Mouse (Mus musculus) lung, embryonic 16.5 days (tissue): ENCODE measurements around the gene Tnfrsf4. TPM values are rescaled to one million over a fixed set of nuclear protein-coding genes. Genes with fewer than 3 reads are reported as not detected.
A peak's percentile ranks its signal among the peaks of the same experiment; 100 is the strongest.

Experiments used
- ATAC-seq: fragments of 200-750 bp; cut with Nextera tagmentation; 2 replicates; pipeline ENCODE4 v1.8.0; 2017; ENCODE audit warnings: low read depth, mild to moderate bottlenecking, moderate library complexity
- H3K27ac ChIP-seq: fragments of 300-500 bp; sonication (generic); 2 replicates; pipeline ENCODE4 v1.5.1; 2014; ENCODE audit warnings: mild to moderate bottlenecking, control low read depth, low read length
- H3K27me3 ChIP-seq: fragments of 300-500 bp; sonication (generic); 2 replicates; pipeline ENCODE4 v1.6.1; 2014; ENCODE audit warnings: low read depth, low read length, mixed read lengths; ENCODE audit not compliant: control insufficient read depth, insufficient read depth
- H3K36me3 ChIP-seq: fragments of 300-500 bp; sonication (generic); 2 replicates; pipeline ENCODE4 v1.6.1; 2014; ENCODE audit warnings: low read length; ENCODE audit not compliant: control insufficient read depth, insufficient read depth
- H3K4me1 ChIP-seq: fragments of 300-500 bp; sonication (generic); replicated peaks from 2 replicates; pipeline ENCODE4 v1.6.1; 2014; ENCODE audit warnings: low read length, mixed read lengths; ENCODE audit not compliant: control insufficient read depth, insufficient read depth
- H3K4me2 ChIP-seq: fragments of 300-500 bp; sonication (generic); 2 replicates; pipeline ENCODE4 v1.6.1; 2014; ENCODE audit warnings: low read depth, low read length, control low read depth
- H3K4me3 ChIP-seq: fragments of 300-500 bp; sonication (generic); 2 replicates; pipeline ENCODE4 v1.5.1; 2014; ENCODE audit warnings: mild to moderate bottlenecking, low read length, control low read depth
- H3K9ac ChIP-seq: fragments of 300-500 bp; sonication (generic); 2 replicates; pipeline ENCODE4 v1.6.1; 2014; ENCODE audit warnings: low read length, control low read depth
- H3K9me3 ChIP-seq: fragments of 300-500 bp; sonication (generic); 2 replicates; pipeline ENCODE4 v1.6.1; 2016; ENCODE audit warnings: low read length; ENCODE audit not compliant: control insufficient read depth
- WGBS: fragments of 180-500 bp; shearing (Covaris S2); extraction: QIAGEN DNeasy Blood & Tissue Kit; methylation state at CpG from one replicate; pipeline ENCODE4 v1.1.7; 2014; 5-methylcytosine and 5-hydroxymethylcytosine counted together
- polyA plus RNA-seq: library from polyadenylated mRNA; unstranded; fragments of >200 nt; fragmentation: Nextera tagmentation; extraction: Ambion mirVana; gene quantifications from 2 replicates; pipeline ENCODE4 v1.2.1, GENCODE M21; 2015

Tnfrsf4 gene
- polyA plus RNA-seq, 1 experiment from 2014 or later, result 1.1 TPM

DNA sequence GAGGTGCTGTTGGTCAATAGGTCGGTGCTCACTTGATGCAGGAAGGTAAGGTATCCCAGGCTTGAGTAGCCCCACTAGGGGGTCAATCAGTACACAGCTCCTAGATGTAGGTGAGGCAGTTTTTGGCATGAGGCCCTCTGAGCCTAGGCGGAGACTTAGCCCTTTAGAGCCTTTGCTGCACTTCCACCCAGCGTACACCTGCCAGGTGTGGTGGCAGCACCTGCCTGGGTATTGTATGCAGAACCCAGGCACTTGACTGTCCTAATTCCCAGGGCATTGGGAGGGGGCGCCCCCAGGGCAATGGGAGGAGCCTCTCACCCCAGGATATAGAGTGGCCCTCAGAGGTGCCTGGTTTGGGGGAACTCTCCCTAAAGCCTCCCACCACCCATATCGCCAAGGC, 41.5 kb downstream of the Tnfrsf4 start:
- Histone ChIP-seq H3K27me3 (no peaks in the 10 kb centered on the region), H3K9me3 (no peaks in the 10 kb centered on the region), H3K9ac (no peak overlapping the region), H3K4me3 (no peak overlapping the region), H3K36me3 (no peaks in the 10 kb centered on the region; the same call in 1 of the 2 replicates), H3K4me2 (no peak overlapping the region), H3K27ac (no peak overlapping the region), H3K4me1 (peaks cover 12% of the 10 kb centered on the region; the same call in 1 of the 2 replicates)
- WGBS, result 76% methylated on average over 5 of the region's 5 CpGs
- no peak for ATAC-seq

DNA sequence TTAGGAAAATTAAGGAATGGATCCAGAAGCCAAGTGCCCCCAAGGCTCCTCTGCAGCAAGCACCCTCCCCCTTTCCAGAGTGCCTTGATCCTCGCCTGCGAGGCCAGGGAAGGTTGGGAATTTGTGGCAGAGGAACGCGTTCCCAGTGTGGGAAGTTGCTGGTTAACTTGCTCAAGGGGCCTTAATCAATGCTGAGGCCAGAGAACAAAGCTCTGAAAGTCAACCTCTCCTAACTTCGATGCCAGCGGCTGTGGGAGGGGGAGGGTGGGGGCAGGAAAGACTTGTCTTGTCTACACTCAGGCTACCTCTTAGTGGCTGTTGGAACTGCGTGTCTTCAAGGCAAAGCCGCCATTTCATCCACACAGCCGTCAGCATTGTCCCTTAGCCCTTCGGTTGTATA, 44.1 kb downstream of the Tnfrsf4 start:
- H3K36me3 ChIP-seq, result no peaks in the 10 kb centered on the region; the same call in 1 of the 2 replicates
- peak overlapping the region; percentile 52 for H3K4me3 ChIP-seq
- H3K4me1 ChIP-seq, result peaks cover 12% of the 10 kb centered on the region; the same call in 1 of the 2 replicates
- 47% methylated on average over 9 of the region's 10 CpGs for WGBS
- peak overlapping the region; percentile 68 for H3K9ac ChIP-seq
- H3K9me3 ChIP-seq, result no peaks in the 10 kb centered on the region
- ATAC-seq, result no peak
- peak overlapping the region; percentile 58 for H3K4me2 ChIP-seq
- H3K27ac ChIP-seq, result peak overlapping the region; percentile 59
- no peaks in the 10 kb centered on the region for H3K27me3 ChIP-seq

DNA sequence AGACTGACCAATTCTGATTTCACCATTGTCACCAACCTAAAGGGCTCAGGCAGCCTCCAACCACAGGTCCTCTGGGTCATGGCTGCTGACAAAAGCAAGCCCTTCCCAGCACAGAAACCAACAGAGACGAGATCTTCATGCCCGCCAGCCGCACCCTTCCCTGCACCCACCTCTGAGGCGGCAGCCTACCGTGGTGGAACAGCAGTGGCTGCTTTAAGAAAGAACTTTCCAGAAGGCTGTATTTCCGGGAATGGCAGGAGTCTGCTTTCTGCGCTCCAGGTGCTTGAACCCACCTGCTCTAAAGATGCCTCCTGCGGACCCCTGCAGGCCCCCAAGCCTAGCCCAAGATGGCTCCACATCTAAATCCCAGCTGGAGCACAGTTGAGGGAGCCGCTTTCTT, 45.2 kb downstream of the Tnfrsf4 start:
- Histone ChIP-seq H3K4me1 (peaks cover 12% of the 10 kb centered on the region), H3K4me2 (peak overlapping the region; percentile 58)

DNA sequence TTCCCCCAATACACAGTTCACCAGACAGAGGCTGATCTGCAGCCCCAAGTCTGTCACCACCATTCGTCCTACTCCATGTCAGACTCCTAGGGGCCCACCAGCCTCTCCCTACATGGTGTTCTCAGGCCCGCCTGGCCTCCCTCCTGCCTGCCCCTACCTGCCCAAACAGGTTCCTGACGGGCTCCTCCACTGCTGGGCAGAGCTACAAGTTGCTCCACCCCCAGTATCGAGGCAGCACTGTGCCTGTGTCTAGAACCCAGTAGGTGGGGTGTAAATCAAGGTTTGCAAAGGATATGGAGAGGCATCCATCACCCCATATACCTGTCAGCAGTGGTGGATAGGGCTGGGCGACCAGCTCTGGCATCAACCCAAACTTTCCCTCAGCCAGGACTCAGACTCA, 45.6 kb downstream of the Tnfrsf4 start, which contains the start of gene Ttll10:
Ttll10 (minus strand) TSS at position 154 of the 400 bp plus-strand sequence.
- no peaks in the 10 kb centered on the region for H3K9me3 ChIP-seq
- H3K36me3 ChIP-seq, result no peaks in the 10 kb centered on the region
- no peaks in the 10 kb centered on the region for H3K27me3 ChIP-seq
- H3K27ac ChIP-seq, result peak within 1 kb of the TSS; percentile 97
- peak within 1 kb of the TSS; percentile 58 for H3K4me2 ChIP-seq
- ATAC-seq, result peak; percentile 89
- WGBS, result 27% methylated on average over 5 of the region's 5 CpGs
- H3K4me1 ChIP-seq, result peaks cover 16% of the 10 kb centered on the region
- peak within 1 kb of the TSS; percentile 69 for H3K9ac ChIP-seq
- H3K4me3 ChIP-seq, result peak within 1 kb of the TSS; percentile 52

More for the DNA sequence above, 45.2 kb downstream of the Tnfrsf4 start:
- Histone ChIP-seq H3K27ac (peak overlapping the region; percentile 97), H3K27me3 (no peaks in the 10 kb centered on the region), H3K36me3 (no peaks in the 10 kb centered on the region), H3K9me3 (no peaks in the 10 kb centered on the region), H3K9ac (peak overlapping the region; percentile 69), H3K4me3 (peak overlapping the region; percentile 52)
- 51% methylated on average over 9 of the region's 9 CpGs for WGBS
- ATAC-seq, result no peak

DNA sequence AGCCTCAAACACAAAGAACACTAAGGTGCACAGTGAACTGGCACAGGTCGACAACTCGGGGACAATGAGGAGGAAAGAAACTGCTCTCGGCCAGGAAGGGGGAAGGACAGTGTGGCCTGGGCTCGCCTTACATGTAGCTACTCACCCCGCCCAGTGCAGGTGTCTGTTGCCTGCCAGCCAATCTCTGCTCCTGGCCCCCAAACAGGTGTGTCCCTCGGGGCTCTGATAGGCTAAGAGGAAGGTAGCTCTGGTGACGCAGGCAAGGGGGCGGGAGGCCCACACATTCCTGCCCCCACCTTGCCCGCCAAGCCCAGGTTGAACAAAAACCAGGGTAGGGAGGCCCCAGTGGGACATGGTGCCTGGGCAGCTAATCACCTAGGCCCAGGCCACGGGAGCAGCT, 46.1 kb downstream of the Tnfrsf4 start:
- Histone ChIP-seq H3K4me1 (peaks cover 17% of the 10 kb centered on the region), H3K9me3 (no peaks in the 10 kb centered on the region), H3K4me2 (peak overlapping the region; percentile 58), H3K4me3 (peak overlapping the region; percentile 52), H3K27ac (peak overlapping the region; percentile 97), H3K36me3 (no peaks in the 10 kb centered on the region), H3K9ac (peak overlapping the region; percentile 69), H3K27me3 (no peaks in the 10 kb centered on the region)
- WGBS, result 18% methylated on average over 10 of the region's 10 CpGs
- peak; percentile 97 for ATAC-seq

DNA sequence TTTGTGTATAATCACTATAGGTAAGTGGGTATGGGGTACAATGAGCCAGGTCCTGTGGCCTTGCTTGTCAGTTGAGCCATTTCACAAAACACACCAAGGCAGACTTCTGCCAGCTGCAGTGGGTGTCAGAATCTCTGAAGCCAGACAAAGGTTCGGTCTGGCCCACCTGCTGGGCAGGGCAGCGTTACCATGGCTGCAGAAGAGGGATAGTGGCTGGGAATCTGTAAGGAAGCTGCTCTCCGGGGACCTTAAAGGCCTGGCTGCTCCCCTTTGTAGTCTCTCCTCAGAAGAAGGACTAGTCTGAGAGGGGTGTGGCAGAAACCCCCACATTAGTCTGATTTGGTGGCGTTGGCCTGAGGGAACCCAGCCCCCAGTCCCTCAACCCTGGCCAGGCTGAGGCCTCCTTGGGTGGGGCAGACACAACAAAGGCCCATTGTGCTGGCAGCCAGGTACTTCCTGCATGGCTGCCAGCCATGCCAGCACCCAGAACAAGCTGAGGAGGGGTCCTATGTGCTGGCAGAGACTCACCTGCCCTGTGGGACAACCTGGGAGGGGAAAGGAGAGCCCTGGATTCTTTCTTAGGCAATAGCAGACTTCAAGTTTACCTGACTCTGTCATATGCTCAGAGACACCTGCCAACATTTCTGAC, 50.3 kb downstream of the Tnfrsf4 start:
- Histone ChIP-seq H3K4me2 (no peak overlapping the region), H3K27me3 (no peaks in the 10 kb centered on the region), H3K36me3 (no peaks in the 10 kb centered on the region), H3K4me3 (no peak overlapping the region), H3K4me1 (peaks cover 7% of the 10 kb centered on the region), H3K27ac (peak overlapping the region; percentile 86), H3K9ac (0 out of 2 replicates have a peak overlapping the region, but pooled peaks have one; percentile 29), H3K9me3 (no peaks in the 10 kb centered on the region)
- WGBS, result 13% methylated on average over 4 of the region's 4 CpGs
- peak; percentile 2; the same call in 1 of the 2 replicates for ATAC-seq

DNA sequence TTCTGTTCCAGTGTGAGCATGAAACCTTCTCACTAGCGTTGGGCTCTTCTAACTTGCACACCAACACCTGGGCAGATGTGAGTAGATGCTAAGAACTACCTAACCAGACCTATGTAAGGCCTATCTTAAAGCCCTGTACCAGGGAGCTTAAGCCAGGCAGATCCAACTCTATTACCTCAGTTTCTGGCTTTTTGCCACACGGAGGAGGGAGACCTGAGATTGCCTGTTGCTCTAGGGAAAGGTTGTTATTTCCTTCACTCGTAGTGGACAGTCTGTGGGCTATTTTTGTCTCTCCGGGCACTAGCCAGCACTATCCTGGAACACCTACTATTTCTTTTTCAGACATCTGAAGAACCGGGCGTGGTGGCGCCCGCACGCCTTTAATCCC, 50.9 kb downstream of the Tnfrsf4 start:
- no peaks in the 10 kb centered on the region for H3K36me3 ChIP-seq
- 69% methylated on average over 9 of the region's 9 CpGs for WGBS
- peaks cover 7% of the 10 kb centered on the region for H3K4me1 ChIP-seq
- ATAC-seq, result no peak
- no peak overlapping the region for H3K4me2 ChIP-seq
- no peaks in the 10 kb centered on the region for H3K9me3 ChIP-seq
- H3K27me3 ChIP-seq, result no peaks in the 10 kb centered on the region
- H3K4me3 ChIP-seq, result no peak overlapping the region
- H3K9ac ChIP-seq, result no peak overlapping the region
- H3K27ac ChIP-seq, result peak overlapping the region; percentile 86

DNA sequence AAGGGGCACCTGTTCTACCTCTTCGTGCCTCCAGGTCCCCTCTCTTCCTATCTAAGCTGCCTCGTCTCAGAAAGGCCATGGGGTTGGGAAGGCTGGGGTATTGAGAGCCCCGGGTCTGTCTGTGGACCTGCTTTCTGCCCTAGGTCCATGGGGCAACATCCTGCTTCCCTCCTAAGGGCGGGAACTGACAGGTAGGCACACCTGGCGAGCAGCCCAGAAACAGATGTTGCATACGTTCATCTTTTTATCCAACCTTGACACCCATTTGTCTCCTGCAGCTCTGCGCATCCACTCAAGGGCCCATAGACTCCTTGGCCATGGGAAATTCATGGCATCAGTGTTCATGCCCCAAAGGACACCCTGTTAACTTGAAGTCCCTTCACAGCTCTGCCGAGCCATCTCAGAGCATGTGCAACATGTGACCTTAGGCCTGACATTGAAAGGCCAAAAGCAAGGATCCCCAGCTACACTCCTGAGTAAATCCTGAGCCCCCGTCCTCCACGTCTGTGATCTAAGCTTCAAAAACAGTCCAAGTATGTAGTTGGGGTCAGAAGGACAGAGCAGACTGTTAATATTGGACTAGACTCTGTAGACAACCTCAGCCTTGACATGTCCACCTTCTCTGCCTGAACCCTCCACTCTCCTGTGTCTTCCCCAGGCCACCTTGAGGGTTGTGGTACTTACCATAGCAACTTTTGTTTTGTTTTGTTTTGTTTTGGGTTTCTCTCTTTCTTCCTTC, 51.7 kb downstream of the Tnfrsf4 start:
- peaks cover 7% of the 10 kb centered on the region for H3K4me1 ChIP-seq
- no peak for ATAC-seq
- H3K9ac ChIP-seq, result no peak overlapping the region
- WGBS, result 80% methylated on average over 10 of the region's 10 CpGs
- H3K36me3 ChIP-seq, result no peaks in the 10 kb centered on the region
- no peak overlapping the region for H3K4me3 ChIP-seq
- no peaks in the 10 kb centered on the region for H3K27me3 ChIP-seq
- no peaks in the 10 kb centered on the region for H3K9me3 ChIP-seq
- H3K27ac ChIP-seq, result no peak overlapping the region
- H3K4me2 ChIP-seq, result no peak overlapping the region
